Mouse (Mus musculus) heart, adult 2 months (tissue): ENCODE data around the gene Eci1. TPM values are rescaled to one million over a fixed set of nuclear protein-coding genes. Genes with fewer than 3 reads are reported as not detected.
"Not testable (repeated sequence)": the region's sequence is repeated elsewhere in the genome, so short reads cannot be mapped to it uniquely, and the experiment has no call there.

Source experiments
- DNase-seq, 2 experiments: peaks; one replicate each; pipeline ENCODE4 v3.0.0; 2021
- H3K27ac ChIP-seq: fragments of 200-600 bp; 2 replicates; pipeline ENCODE4 v1.8.1; 2022
- H3K27me3 ChIP-seq: fragments of 200-500 bp; 2 replicates; pipeline ENCODE4 v1.6.1; 2012; ENCODE audit warnings: mild to moderate bottlenecking, low read length, inconsistent platforms, mixed read lengths; ENCODE audit not compliant: control insufficient read depth, insufficient read depth
- H3K36me3 ChIP-seq: fragments of 200-500 bp; 2 replicates; pipeline ENCODE4 v1.6.1; 2012; ENCODE audit warnings: low read length, inconsistent platforms; ENCODE audit not compliant: control insufficient read depth, insufficient read depth
- H3K4me1 ChIP-seq: fragments of 200-500 bp; 2 replicates; pipeline ENCODE4 v1.6.1; 2011; ENCODE audit warnings: low read length; ENCODE audit not compliant: control insufficient read depth, insufficient read depth
- H3K4me3 ChIP-seq: fragments of 200-600 bp; 2 replicates; pipeline ENCODE4 v1.8.1; 2022
- H3K79me2 ChIP-seq: fragments of 200-500 bp; replicated peaks from 2 replicates; pipeline ENCODE4 v1.6.1; 2012; ENCODE audit warnings: mild to moderate bottlenecking, inconsistent platforms, low read length, moderate library complexity, mixed read lengths; ENCODE audit not compliant: control insufficient read depth, insufficient read depth
- H3K9ac ChIP-seq: fragments of 200-500 bp; 2 replicates; pipeline ENCODE4 v1.6.1; 2012; ENCODE audit warnings: low read depth, mild to moderate bottlenecking, control low read depth, inconsistent platforms, low read length, mixed read lengths
- CTCF ChIP-seq: fragments of 200-600 bp; IDR thresholded peaks from 2 replicates; pipeline ENCODE4 v1.8.1; 2022; ENCODE audit warnings: antibody characterized with exemption, mild to moderate bottlenecking, moderate library complexity
- EP300 ChIP-seq: fragments of 200-500 bp; IDR thresholded peaks from 2 replicates; pipeline ENCODE4 v1.6.1; 2011; ENCODE audit warnings: low read depth, low read length, control low read depth; ENCODE audit not compliant: insufficient read depth
- POLR2A ChIP-seq: fragments of 200-500 bp; IDR thresholded peaks from 2 replicates; pipeline ENCODE4 v1.6.1; 2011; ENCODE audit warnings: mild to moderate bottlenecking, low read depth, low read length, control low read depth; ENCODE audit not compliant: insufficient read depth
- WGBS: fragments of 180-500 bp; shearing (Covaris S2); methylation state at CpG from one replicate; pipeline ENCODE4 v1.1.7; 2018; 5-methylcytosine and 5-hydroxymethylcytosine counted together
- intact Hi-C: fragments of 180-260 bp; cut with DNase I; formaldehyde crosslinking; loops from one replicate; pipeline ENCODE4 v1.15.1; 2025
- polyA plus RNA-seq: library from polyadenylated mRNA; depleted of rRNA; stranded (reverse); fragments of >200 nt; gene quantifications from 2 replicates; pipeline ENCODE4 v1.2.3, GENCODE M21; 2012
- total RNA-seq, 2 experiments: library from RNA; stranded (reverse); gene quantifications; 2 replicates each; pipeline ENCODE4 v1.2.3; 2021

The Eci1 gene
- total and polyA plus RNA-seq, 3 experiments, result 414 to 487 (median 421) TPM

- Histone ChIP-seq H3K79me2 (peaks cover 11% of the 10 kb centered on the region), H3K27ac (peak within 1 kb of the TSS; percentile 93), H3K27me3 (no peaks in the 10 kb centered on the region), H3K4me1 (peaks cover 6% of the 10 kb centered on the region), H3K36me3 (peaks cover 15% of the 10 kb centered on the region), H3K4me3 (peak within 1 kb of the TSS; percentile 92), H3K9ac (peak within 1 kb of the TSS; percentile 89)
- intact Hi-C loops, result loop anchor here (2.0 kb wide), 1 partner anchor 62 kb away; no protein-coding TSS in a partner anchor
- DNase-seq, result peak; percentile 91 to 93
- WGBS, result under 1% methylated on average over 64 of the region's 64 CpGs
- TF ChIP-seq CTCF, result no peak
- TF ChIP-seq POLR2A, result peak; percentile 82
Observed at GRCm38 (mm10) chr17:24414230-24414976, 12.0 kb upstream of the Eci1 start, which contains the start of gene Rnps1. TSS of gene Rnps1 (plus strand) at chr17:24414565.

DNA sequence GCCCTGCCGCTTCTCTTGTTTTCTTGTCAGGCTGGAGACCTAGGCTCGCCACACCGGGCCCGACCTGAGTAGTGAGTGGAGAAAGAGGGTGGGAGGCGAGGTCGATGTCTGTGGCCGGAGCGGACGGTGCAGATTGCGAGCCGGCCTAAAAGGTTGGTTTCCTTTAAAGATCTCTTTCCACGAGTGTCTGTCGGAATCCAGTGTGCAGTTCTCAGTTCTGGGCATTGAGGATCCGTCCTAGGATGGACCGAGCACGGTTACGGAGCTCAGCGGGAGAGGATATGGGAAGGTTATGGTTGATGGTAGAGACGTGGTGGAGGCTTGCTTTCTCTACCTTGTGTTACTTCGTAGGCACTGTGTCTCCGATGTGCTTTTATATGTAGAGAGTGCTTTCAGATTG lies 11.4 kb upstream of the Eci1 start:
- Histone ChIP-seq H3K27ac (peak overlapping the region; percentile 85), H3K4me3 (peak overlapping the region; percentile 92), H3K27me3 (no peaks in the 10 kb centered on the region), H3K4me1 (peaks cover 6% of the 10 kb centered on the region), H3K79me2 (peaks cover 11% of the 10 kb centered on the region), H3K36me3 (peaks cover 19% of the 10 kb centered on the region), H3K9ac (peak overlapping the region; percentile 89)
- intact Hi-C loops, result loop anchor here (2.0 to 5.0 kb wide), 2 partner anchors 37 to 62 kb away; no protein-coding TSS in a partner anchor
- DNase-seq, result no peak
- under 1% methylated on average over 21 of the region's 21 CpGs for WGBS
- TF ChIP-seq CTCF, result no peak
- no peak for TF ChIP-seq EP300
- TF ChIP-seq POLR2A, result no peak

GRCm38 (mm10) chr17:24416051-24416652 lies 10.3 kb upstream of the Eci1 start:
- intact Hi-C loops, result loop anchor here (5.0 kb wide), 1 partner anchor 36 kb away; no protein-coding TSS in a partner anchor
- no peaks in the 10 kb centered on the region for H3K27me3 ChIP-seq
- TF ChIP-seq EP300 (no peak), POLR2A (no peak), CTCF (no peak)
- WGBS, result 69% methylated on average over 3 of the region's 3 CpGs
- no peak overlapping the region for H3K4me3 ChIP-seq
- no peak for DNase-seq
- peaks cover 11% of the 10 kb centered on the region for H3K79me2 ChIP-seq
- H3K27ac ChIP-seq, result no peak overlapping the region
- peaks cover 19% of the 10 kb centered on the region for H3K36me3 ChIP-seq
- H3K4me1 ChIP-seq, result peaks cover 6% of the 10 kb centered on the region
- no peak overlapping the region for H3K9ac ChIP-seq

GRCm38 (mm10) chr17:24423114-24423513 lies 3.3 kb upstream of the Eci1 start:
- no peak overlapping the region for H3K27ac ChIP-seq
- no peaks in the 10 kb centered on the region for H3K27me3 ChIP-seq
- peaks cover 4% of the 10 kb centered on the region; the same call in 1 of the 2 replicates for H3K36me3 ChIP-seq
- H3K4me3 ChIP-seq, result no peak overlapping the region
- 94% methylated on average over 4 of the region's 4 CpGs for WGBS
- no peaks in the 10 kb centered on the region for H3K4me1 ChIP-seq
- 0 out of 2 replicates have a peak, but pooled peaks cover 1% of the 10 kb centered on the region for H3K79me2 ChIP-seq
- no peak for DNase-seq
- TF ChIP-seq POLR2A (no peak), CTCF (no peak), EP300 (no peak)
- no peak overlapping the region for H3K9ac ChIP-seq
- intact Hi-C loops, result no loop called here

DNA sequence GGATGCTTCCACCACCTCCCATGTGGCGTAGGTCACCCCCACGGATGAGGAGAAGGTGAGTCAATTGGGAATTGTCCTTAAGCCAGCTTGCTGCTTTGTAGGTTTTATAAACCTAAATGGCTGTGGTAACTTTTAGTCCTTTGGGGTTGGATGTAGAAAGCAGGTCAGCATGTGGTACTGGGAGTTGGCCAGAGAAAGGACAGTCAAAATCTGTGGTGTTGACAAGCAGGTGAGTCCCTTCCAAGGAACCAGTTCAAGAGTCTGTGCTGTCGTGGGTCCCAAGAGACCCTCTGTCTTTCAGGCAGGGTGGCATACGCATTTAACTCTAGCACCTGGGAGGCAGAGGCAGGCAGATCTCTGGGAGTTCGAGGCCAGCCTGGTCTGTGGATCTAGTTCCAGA lies 2.0 kb upstream of the Eci1 start:
- no peak for TF ChIP-seq EP300
- TF ChIP-seq POLR2A, result no peak
- TF ChIP-seq CTCF, result no peak
- H3K36me3 ChIP-seq, result peaks cover 3% of the 10 kb centered on the region; the same call in 1 of the 2 replicates
- H3K27me3 ChIP-seq, result no peaks in the 10 kb centered on the region
- DNase-seq, result no peak
- H3K4me1 ChIP-seq, result no peaks in the 10 kb centered on the region
- H3K4me3 ChIP-seq, result no peak overlapping the region
- intact Hi-C loops, result no loop called here
- H3K27ac ChIP-seq, result no peak overlapping the region
- H3K9ac ChIP-seq, result no peak overlapping the region
- 87% methylated on average over 5 of the region's 5 CpGs for WGBS
- H3K79me2 ChIP-seq, result no peaks in the 10 kb centered on the region

DNA sequence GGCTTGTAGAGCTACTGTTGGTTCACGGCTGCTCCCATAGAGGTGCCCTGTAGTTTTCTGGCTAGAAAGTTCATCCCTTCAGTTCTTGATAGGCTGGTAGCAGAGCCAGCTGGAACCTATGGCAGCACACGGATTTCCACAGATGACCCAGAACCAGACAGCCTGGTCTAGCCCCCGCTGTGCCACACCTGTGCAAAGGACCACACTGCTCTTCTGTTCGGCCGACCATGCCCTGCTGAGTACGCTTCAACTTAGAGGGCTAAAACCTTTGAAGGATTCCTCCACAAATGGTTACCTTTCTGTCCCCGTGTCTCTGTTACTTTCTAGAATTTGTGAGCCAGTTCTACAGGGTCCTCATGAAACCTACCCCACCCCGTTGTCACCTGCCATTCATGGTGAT lies 1.1 kb upstream of the Eci1 start:
- H3K79me2 ChIP-seq, H3K4me1 ChIP-seq, intact Hi-C loops, DNase-seq, H3K4me3 ChIP-seq, H3K27ac ChIP-seq, H3K36me3 ChIP-seq, H3K9ac ChIP-seq, H3K27me3 ChIP-seq: not testable (repeated sequence)
- 90% methylated on average over 6 of the region's 8 CpGs for WGBS
